Mouse (Mus musculus): ENCODE results near the gene Ctsz. TPM values are rescaled to one million over a fixed set of nuclear protein-coding genes. Genes with fewer than 3 reads are reported as not detected.

Gene Ctsz
- polyA plus RNA-seq, 1 experiment, result 59.2 TPM

GRCm38 (mm10) chr2:174439961-174440360 is 1.1 kb upstream of the Ctsz start:
- no peak for TF ChIP-seq POLR2A (IDR thresholded peaks at IDR 0.05; ENCODE audit: insufficient read depth, low read length)
- TF ChIP-seq CTCF (IDR thresholded peaks at IDR 0.05; ENCODE audit: low read depth, low read length), result no peak
- no peak for TF ChIP-seq EP300 (IDR thresholded peaks at IDR 0.05; ENCODE audit: insufficient read depth, low read depth, low read length)
- Histone ChIP-seq H3K27ac (ENCODE audit: insufficient read depth, low read length) (no peak overlapping the region), H3K9ac (ENCODE audit: low read depth, poor library complexity, severe bottlenecking) (no peak overlapping the region), H3K4me3 (ENCODE audit: low read depth, low read length) (no peak overlapping the region), H3K9me3 (replicated peaks; ENCODE audit: control insufficient read depth, insufficient read depth, low read length, poor library complexity, severe bottlenecking) (no peaks in the 10 kb centered on the region), H3K36me3 (ENCODE audit: control insufficient read depth, insufficient read depth, low read length, poor library complexity, severe bottlenecking) (no peaks in the 10 kb centered on the region; the same call in 1 of the 2 replicates), H3K4me1 (ENCODE audit: control insufficient read depth, insufficient read depth, low read length) (peaks cover 2% of the 10 kb centered on the region), H3K27me3 (ENCODE audit: control insufficient read depth, insufficient read depth, low read length, poor library complexity, severe bottlenecking) (no peaks in the 10 kb centered on the region)

GRCm38 (mm10) chr2:174439450-174439838 is 605 bp upstream of the Ctsz start:
- TF ChIP-seq EP300 (IDR thresholded peaks at IDR 0.05; ENCODE audit: insufficient read depth, low read depth, low read length), result no peak
- no peak for TF ChIP-seq POLR2A (IDR thresholded peaks at IDR 0.05; ENCODE audit: insufficient read depth, low read length)
- TF ChIP-seq CTCF (IDR thresholded peaks at IDR 0.05; ENCODE audit: low read depth, low read length), result no peak
- H3K27ac ChIP-seq (ENCODE audit: insufficient read depth, low read length), result no peak overlapping the region
- H3K9ac ChIP-seq (ENCODE audit: low read depth, poor library complexity, severe bottlenecking), result no peak overlapping the region
- H3K4me1 ChIP-seq (ENCODE audit: control insufficient read depth, insufficient read depth, low read length), result peaks cover 6% of the 10 kb centered on the region
- no peaks in the 10 kb centered on the region for H3K9me3 ChIP-seq (replicated peaks; ENCODE audit: control insufficient read depth, insufficient read depth, low read length, poor library complexity, severe bottlenecking)
- no peak overlapping the region for H3K4me3 ChIP-seq (ENCODE audit: low read depth, low read length)
- no peaks in the 10 kb centered on the region for H3K27me3 ChIP-seq (ENCODE audit: control insufficient read depth, insufficient read depth, low read length, poor library complexity, severe bottlenecking)
- H3K36me3 ChIP-seq (ENCODE audit: control insufficient read depth, insufficient read depth, low read length, poor library complexity, severe bottlenecking), result no peaks in the 10 kb centered on the region; the same call in 1 of the 2 replicates

GRCm38 (mm10) chr2:174438181-174438580 is 658 bp downstream of the Ctsz start:
- H3K9ac ChIP-seq (ENCODE audit: low read depth, poor library complexity, severe bottlenecking), result peak overlapping the region; percentile 62
- no peaks in the 10 kb centered on the region; the same call in 1 of the 2 replicates for H3K36me3 ChIP-seq (ENCODE audit: control insufficient read depth, insufficient read depth, low read length, poor library complexity, severe bottlenecking)
- peaks cover 10% of the 10 kb centered on the region for H3K4me1 ChIP-seq (ENCODE audit: control insufficient read depth, insufficient read depth, low read length)
- H3K27me3 ChIP-seq (ENCODE audit: control insufficient read depth, insufficient read depth, low read length, poor library complexity, severe bottlenecking), result no peaks in the 10 kb centered on the region
- H3K27ac ChIP-seq (ENCODE audit: insufficient read depth, low read length), result no peak overlapping the region
- H3K9me3 ChIP-seq (replicated peaks; ENCODE audit: control insufficient read depth, insufficient read depth, low read length, poor library complexity, severe bottlenecking), result no peaks in the 10 kb centered on the region
- peak overlapping the region; percentile 75 for H3K4me3 ChIP-seq (ENCODE audit: low read depth, low read length)
- TF ChIP-seq CTCF (IDR thresholded peaks at IDR 0.05; ENCODE audit: low read depth, low read length) (no peak), POLR2A (IDR thresholded peaks at IDR 0.05; ENCODE audit: insufficient read depth, low read length) (no peak), EP300 (IDR thresholded peaks at IDR 0.05; ENCODE audit: insufficient read depth, low read depth, low read length) (no peak)

DNA sequence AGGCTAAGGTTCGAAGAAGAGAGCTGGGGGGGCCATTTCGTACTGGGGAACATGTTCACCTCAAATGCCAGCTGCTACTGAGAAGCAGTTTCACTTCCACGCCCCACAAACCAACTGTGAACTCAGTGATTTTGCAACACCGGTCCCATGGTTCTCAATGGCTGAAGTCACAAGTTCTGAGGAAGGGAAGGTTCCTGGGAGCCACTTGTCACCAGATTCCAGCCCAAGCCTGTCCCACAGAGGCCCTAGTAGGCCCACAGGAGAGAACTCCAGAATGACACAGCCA is 1.2 kb downstream of the Ctsz start:
- Histone ChIP-seq H3K9me3 (replicated peaks; ENCODE audit: control insufficient read depth, insufficient read depth, low read length, poor library complexity, severe bottlenecking) (no peaks in the 10 kb centered on the region), H3K9ac (ENCODE audit: low read depth, poor library complexity, severe bottlenecking) (no peak overlapping the region), H3K4me1 (ENCODE audit: control insufficient read depth, insufficient read depth, low read length) (peaks cover 10% of the 10 kb centered on the region), H3K27me3 (ENCODE audit: control insufficient read depth, insufficient read depth, low read length, poor library complexity, severe bottlenecking) (no peaks in the 10 kb centered on the region), H3K4me3 (ENCODE audit: low read depth, low read length) (no peak overlapping the region), H3K36me3 (ENCODE audit: control insufficient read depth, insufficient read depth, low read length, poor library complexity, severe bottlenecking) (peaks cover 1% of the 10 kb centered on the region; the same call in 1 of the 2 replicates), H3K27ac (ENCODE audit: insufficient read depth, low read length) (no peak overlapping the region)
- no peak for TF ChIP-seq POLR2A (IDR thresholded peaks at IDR 0.05; ENCODE audit: insufficient read depth, low read length)
- no peak for TF ChIP-seq CTCF (IDR thresholded peaks at IDR 0.05; ENCODE audit: low read depth, low read length)
- no peak for TF ChIP-seq EP300 (IDR thresholded peaks at IDR 0.05; ENCODE audit: insufficient read depth, low read depth, low read length)

- Histone ChIP-seq H3K9ac (ENCODE audit: low read depth, poor library complexity, severe bottlenecking) (no peak overlapping the region), H3K4me3 (ENCODE audit: low read depth, low read length) (no peak overlapping the region)
- no peak for TF ChIP-seq CTCF (IDR thresholded peaks at IDR 0.05; ENCODE audit: low read depth, low read length)
- TF ChIP-seq POLR2A (IDR thresholded peaks at IDR 0.05; ENCODE audit: insufficient read depth, low read length), result no peak
- TF ChIP-seq EP300 (IDR thresholded peaks at IDR 0.05; ENCODE audit: insufficient read depth, low read depth, low read length), result no peak
Measured at GRCm38 (mm10) chr2:174436916-174437696, 1.7 kb downstream of the Ctsz start.

GRCm38 (mm10) chr2:174436076-174436701 is 2.6 kb downstream of the Ctsz start:
- no peak overlapping the region for H3K27ac ChIP-seq (ENCODE audit: insufficient read depth, low read length)
- TF ChIP-seq POLR2A (IDR thresholded peaks at IDR 0.05; ENCODE audit: insufficient read depth, low read length) (no peak), EP300 (IDR thresholded peaks at IDR 0.05; ENCODE audit: insufficient read depth, low read depth, low read length) (no peak), CTCF (IDR thresholded peaks at IDR 0.05; ENCODE audit: low read depth, low read length) (no peak)

More at GRCm38 (mm10) chr2:174436916-174437696, 1.7 kb downstream of the Ctsz start:
- Histone ChIP-seq H3K36me3 (ENCODE audit: control insufficient read depth, insufficient read depth, low read length, poor library complexity, severe bottlenecking) (peaks cover 3% of the 10 kb centered on the region; the same call in 1 of the 2 replicates), H3K27me3 (ENCODE audit: control insufficient read depth, insufficient read depth, low read length, poor library complexity, severe bottlenecking) (no peaks in the 10 kb centered on the region), H3K4me1 (ENCODE audit: control insufficient read depth, insufficient read depth, low read length) (peaks cover 10% of the 10 kb centered on the region), H3K9me3 (replicated peaks; ENCODE audit: control insufficient read depth, insufficient read depth, low read length, poor library complexity, severe bottlenecking) (no peaks in the 10 kb centered on the region), H3K27ac (ENCODE audit: insufficient read depth, low read length) (no peak overlapping the region)

More at GRCm38 (mm10) chr2:174436076-174436701, 2.6 kb downstream of the Ctsz start:
- Histone ChIP-seq H3K9ac (ENCODE audit: low read depth, poor library complexity, severe bottlenecking) (no peak overlapping the region), H3K27me3 (ENCODE audit: control insufficient read depth, insufficient read depth, low read length, poor library complexity, severe bottlenecking) (no peaks in the 10 kb centered on the region), H3K36me3 (ENCODE audit: control insufficient read depth, insufficient read depth, low read length, poor library complexity, severe bottlenecking) (peaks cover 3% of the 10 kb centered on the region; the same call in 1 of the 2 replicates), H3K4me1 (ENCODE audit: control insufficient read depth, insufficient read depth, low read length) (peaks cover 10% of the 10 kb centered on the region), H3K4me3 (ENCODE audit: low read depth, low read length) (no peak overlapping the region), H3K9me3 (replicated peaks; ENCODE audit: control insufficient read depth, insufficient read depth, low read length, poor library complexity, severe bottlenecking) (no peaks in the 10 kb centered on the region)

All from ES-Bruce4 (cell line).